Mouse (Mus musculus): ENCODE results near the gene Drc3. TPM values are rescaled to one million over a fixed set of nuclear protein-coding genes. Genes with fewer than 3 reads are reported as not detected.
"Not testable (repeated sequence)": the region's sequence is repeated elsewhere in the genome, so short reads cannot be mapped to it uniquely, and the experiment has no call there.

The Drc3 gene
- polyA plus RNA-seq, 1 experiment from 2014 or later, result 7.1 TPM

DNA sequence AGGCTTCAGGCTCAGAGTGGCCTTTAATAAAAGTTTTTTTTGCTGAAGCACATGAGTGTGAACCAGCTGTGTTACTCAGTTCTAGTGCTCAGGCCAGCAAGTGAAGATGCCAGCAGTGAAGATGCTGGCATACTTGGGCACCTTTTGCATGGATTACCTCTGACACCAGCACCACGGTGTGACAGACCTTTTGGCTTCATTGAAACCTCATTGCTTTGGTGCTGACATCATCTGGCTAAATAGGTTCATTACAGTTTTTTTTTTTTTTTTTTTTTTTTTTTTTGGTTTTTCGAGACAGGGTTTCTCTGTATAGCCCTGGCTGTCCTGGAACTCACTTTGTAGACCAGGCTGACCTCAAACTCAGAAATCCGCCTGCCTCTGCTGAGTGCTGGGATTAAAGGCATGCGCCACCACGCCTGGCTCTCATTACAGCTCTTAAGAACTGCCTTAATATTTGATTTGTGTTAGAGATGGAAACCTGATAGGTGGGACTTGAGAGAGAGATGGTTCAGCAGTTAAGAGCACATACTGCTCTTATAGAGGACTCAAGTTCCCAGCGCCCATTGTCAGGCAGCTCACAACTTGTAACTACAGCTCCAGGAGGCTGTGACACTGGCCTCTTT is 69.0 kb downstream of the Drc3 start:
- Histone ChIP-seq H3K4me2 (ENCODE audit: low read length) (no peak overlapping the region), H3K9ac (ENCODE audit: low read depth, low read length) (no peak overlapping the region), H3K9me3 (replicated peaks; ENCODE audit: control insufficient read depth, low read length, poor library complexity, severe bottlenecking) (no peaks in the 10 kb centered on the region), H3K4me1 (ENCODE audit: control insufficient read depth, insufficient read depth, low read length) (peaks cover 12% of the 10 kb centered on the region), H3K27ac (ENCODE audit: low read length) (no peak overlapping the region), H3K4me3 (ENCODE audit: low read depth, low read length) (no peak overlapping the region), H3K36me3 (ENCODE audit: control insufficient read depth, insufficient read depth, low read length) (0 out of 2 replicates have a peak, but pooled peaks cover 4% of the 10 kb centered on the region), H3K27me3 (ENCODE audit: control insufficient read depth, insufficient read depth, low read depth, low read length) (no peaks in the 10 kb centered on the region)
- no peak for ATAC-seq
- WGBS, result 71% methylated on average over 5 of the region's 6 CpGs

DNA sequence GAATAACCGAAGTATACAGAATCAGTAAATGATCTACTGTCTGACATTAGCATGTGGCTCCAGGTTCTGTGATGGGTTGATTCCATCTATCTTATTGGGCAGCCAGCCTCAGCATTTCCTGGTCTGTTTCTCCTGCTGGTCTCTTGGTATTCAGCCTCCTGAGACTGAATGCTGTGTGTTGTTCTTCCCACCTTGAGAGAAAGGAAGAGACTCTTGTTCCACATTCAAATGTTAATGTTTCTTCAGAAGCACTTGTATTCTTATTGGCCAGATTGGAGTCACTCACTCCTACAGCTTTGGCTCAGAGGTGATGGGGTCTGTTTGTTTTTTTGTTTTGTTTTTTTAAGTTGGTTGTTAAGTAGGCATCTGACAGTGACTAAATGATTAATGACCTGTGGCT is 69.9 kb downstream of the Drc3 start:
- ATAC-seq, result no peak
- H3K4me3 ChIP-seq (ENCODE audit: low read depth, low read length), result no peak overlapping the region
- H3K4me1 ChIP-seq (ENCODE audit: control insufficient read depth, insufficient read depth, low read length), result peaks cover 11% of the 10 kb centered on the region
- no peaks in the 10 kb centered on the region for H3K9me3 ChIP-seq (replicated peaks; ENCODE audit: control insufficient read depth, low read length, poor library complexity, severe bottlenecking)
- 77% methylated on average over 1 of the region's 1 CpGs for WGBS
- no peaks in the 10 kb centered on the region for H3K27me3 ChIP-seq (ENCODE audit: control insufficient read depth, insufficient read depth, low read depth, low read length)
- H3K36me3 ChIP-seq (ENCODE audit: control insufficient read depth, insufficient read depth, low read length), result peaks cover 9% of the 10 kb centered on the region; the same call in 1 of the 2 replicates
- no peak overlapping the region for H3K9ac ChIP-seq (ENCODE audit: low read depth, low read length)
- H3K4me2 ChIP-seq (ENCODE audit: low read length), result no peak overlapping the region
- no peak overlapping the region for H3K27ac ChIP-seq (ENCODE audit: low read length)

DNA sequence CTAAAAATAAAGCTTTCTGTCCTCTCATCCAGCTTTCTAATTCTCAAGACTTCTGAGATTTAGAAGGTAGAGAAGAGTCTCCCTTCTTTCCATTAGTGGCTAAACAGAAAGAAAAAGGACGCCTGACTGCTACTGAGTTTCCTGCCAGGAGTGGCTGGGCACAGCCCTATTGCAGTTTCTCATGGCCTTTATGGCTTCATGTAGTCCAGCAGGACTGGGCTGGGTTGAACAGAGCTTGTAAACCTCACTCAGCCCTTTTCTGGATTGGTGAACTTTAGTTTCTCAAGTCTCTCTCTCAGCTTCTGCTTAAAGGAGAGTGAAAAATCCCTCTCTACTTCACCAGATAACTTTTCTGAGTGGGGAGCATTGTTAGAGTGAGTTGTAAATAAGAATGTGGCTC is 73.3 kb downstream of the Drc3 start:
- 68% methylated on average over 1 of the region's 1 CpGs for WGBS
- H3K36me3 ChIP-seq (ENCODE audit: control insufficient read depth, insufficient read depth, low read length), result peaks cover 15% of the 10 kb centered on the region; the same call in 1 of the 2 replicates

DNA sequence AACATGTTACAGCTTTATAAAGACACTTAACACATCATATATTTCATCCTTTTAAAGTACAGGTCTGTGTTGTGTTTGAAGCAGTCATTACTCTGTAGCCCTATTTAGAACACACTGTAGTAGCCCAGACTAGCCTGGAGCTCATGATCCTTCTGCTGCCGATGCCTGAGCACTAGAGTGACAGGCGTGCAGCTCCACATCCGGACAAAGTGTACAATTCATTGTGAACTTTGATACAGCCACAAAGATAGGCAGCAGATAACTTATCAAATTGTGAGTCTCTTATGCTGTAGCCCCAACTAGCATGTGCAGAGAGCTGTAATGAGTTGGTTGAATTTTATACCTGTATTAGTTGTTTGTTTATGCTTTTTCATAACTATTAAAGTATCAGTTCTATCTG is 74.5 kb downstream of the Drc3 start:
- no peaks in the 10 kb centered on the region for H3K9me3 ChIP-seq (replicated peaks; ENCODE audit: control insufficient read depth, low read length, poor library complexity, severe bottlenecking)
- peaks cover 21% of the 10 kb centered on the region; the same call in 1 of the 2 replicates for H3K36me3 ChIP-seq (ENCODE audit: control insufficient read depth, insufficient read depth, low read length)
- ATAC-seq, result no peak
- WGBS, result 100% methylated on average over 3 of the region's 3 CpGs
- no peak overlapping the region for H3K27ac ChIP-seq (ENCODE audit: low read length)
- no peak overlapping the region for H3K4me2 ChIP-seq (ENCODE audit: low read length)
- no peaks in the 10 kb centered on the region for H3K27me3 ChIP-seq (ENCODE audit: control insufficient read depth, insufficient read depth, low read depth, low read length)
- H3K4me1 ChIP-seq (ENCODE audit: control insufficient read depth, insufficient read depth, low read length), result no peaks in the 10 kb centered on the region
- H3K9ac ChIP-seq (ENCODE audit: low read depth, low read length), result no peak overlapping the region
- H3K4me3 ChIP-seq (ENCODE audit: low read depth, low read length), result no peak overlapping the region

More for the DNA sequence above, 73.3 kb downstream of the Drc3 start:
- no peak for ATAC-seq
- H3K27ac ChIP-seq (ENCODE audit: low read length), result no peak overlapping the region
- no peaks in the 10 kb centered on the region for H3K4me1 ChIP-seq (ENCODE audit: control insufficient read depth, insufficient read depth, low read length)
- no peak overlapping the region for H3K4me2 ChIP-seq (ENCODE audit: low read length)
- no peak overlapping the region for H3K4me3 ChIP-seq (ENCODE audit: low read depth, low read length)
- no peak overlapping the region for H3K9ac ChIP-seq (ENCODE audit: low read depth, low read length)
- no peaks in the 10 kb centered on the region for H3K27me3 ChIP-seq (ENCODE audit: control insufficient read depth, insufficient read depth, low read depth, low read length)
- H3K9me3 ChIP-seq (replicated peaks; ENCODE audit: control insufficient read depth, low read length, poor library complexity, severe bottlenecking), result no peaks in the 10 kb centered on the region

DNA sequence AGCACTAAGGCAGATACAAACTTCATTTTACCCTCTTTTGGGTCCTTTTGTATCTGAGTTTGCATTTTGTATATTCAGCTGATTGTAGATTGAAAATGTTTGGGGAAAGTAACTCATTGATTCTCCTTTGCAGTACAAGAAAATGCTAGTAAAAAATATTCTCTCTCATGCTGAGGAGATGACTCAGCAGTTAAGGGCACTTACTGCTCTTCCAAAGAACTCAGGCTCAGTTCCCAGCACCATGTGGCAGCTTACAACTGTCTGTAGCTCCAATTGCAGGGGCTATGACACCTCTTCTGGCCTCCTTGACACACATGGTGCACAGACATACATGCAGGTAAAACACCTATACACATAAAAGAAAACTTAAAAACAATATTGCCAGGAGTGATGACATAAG is 80.4 kb downstream of the Drc3 start:
- H3K36me3 ChIP-seq (ENCODE audit: control insufficient read depth, insufficient read depth, low read length), result peaks cover 29% of the 10 kb centered on the region
- H3K9me3 ChIP-seq (replicated peaks; ENCODE audit: control insufficient read depth, low read length, poor library complexity, severe bottlenecking), result no peaks in the 10 kb centered on the region
- no peak overlapping the region for H3K9ac ChIP-seq (ENCODE audit: low read depth, low read length)
- H3K27me3 ChIP-seq (ENCODE audit: control insufficient read depth, insufficient read depth, low read depth, low read length), result no peaks in the 10 kb centered on the region
- no peak overlapping the region for H3K4me3 ChIP-seq (ENCODE audit: low read depth, low read length)
- no peak overlapping the region for H3K27ac ChIP-seq (ENCODE audit: low read length)
- H3K4me2 ChIP-seq (ENCODE audit: low read length), result no peak overlapping the region
- H3K4me1 ChIP-seq (ENCODE audit: control insufficient read depth, insufficient read depth, low read length), result no peaks in the 10 kb centered on the region
- no peak for ATAC-seq

DNA sequence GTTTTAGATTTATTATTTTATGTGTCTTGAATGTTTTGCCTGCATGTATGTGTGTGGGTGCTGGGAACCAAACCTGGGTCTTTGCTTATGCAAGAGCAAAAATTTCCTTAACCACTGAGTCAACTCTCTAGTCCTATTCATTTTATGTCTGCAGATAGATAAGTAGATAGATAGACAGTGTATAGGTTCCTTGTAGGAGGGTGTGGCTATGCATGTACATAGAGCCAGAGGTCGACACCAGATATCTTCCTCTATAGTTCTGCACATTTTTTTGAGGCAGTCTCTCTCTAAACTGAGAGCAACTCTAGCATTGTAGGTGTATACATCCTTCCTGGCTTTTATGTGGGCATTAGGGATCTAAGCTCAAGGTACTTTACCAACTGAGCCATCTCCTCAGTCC is 82.0 kb downstream of the Drc3 start:
- H3K4me1 ChIP-seq (ENCODE audit: control insufficient read depth, insufficient read depth, low read length), result no peaks in the 10 kb centered on the region
- WGBS, result 100% methylated on average over 1 of the region's 1 CpGs
- no peak for ATAC-seq
- H3K4me2 ChIP-seq (ENCODE audit: low read length), result no peak overlapping the region
- peaks cover 33% of the 10 kb centered on the region for H3K36me3 ChIP-seq (ENCODE audit: control insufficient read depth, insufficient read depth, low read length)
- H3K27me3 ChIP-seq (ENCODE audit: control insufficient read depth, insufficient read depth, low read depth, low read length), result no peaks in the 10 kb centered on the region
- no peak overlapping the region for H3K9ac ChIP-seq (ENCODE audit: low read depth, low read length)
- H3K9me3 ChIP-seq (replicated peaks; ENCODE audit: control insufficient read depth, low read length, poor library complexity, severe bottlenecking), result no peaks in the 10 kb centered on the region
- H3K4me3 ChIP-seq (ENCODE audit: low read depth, low read length), result no peak overlapping the region
- no peak overlapping the region for H3K27ac ChIP-seq (ENCODE audit: low read length)

DNA sequence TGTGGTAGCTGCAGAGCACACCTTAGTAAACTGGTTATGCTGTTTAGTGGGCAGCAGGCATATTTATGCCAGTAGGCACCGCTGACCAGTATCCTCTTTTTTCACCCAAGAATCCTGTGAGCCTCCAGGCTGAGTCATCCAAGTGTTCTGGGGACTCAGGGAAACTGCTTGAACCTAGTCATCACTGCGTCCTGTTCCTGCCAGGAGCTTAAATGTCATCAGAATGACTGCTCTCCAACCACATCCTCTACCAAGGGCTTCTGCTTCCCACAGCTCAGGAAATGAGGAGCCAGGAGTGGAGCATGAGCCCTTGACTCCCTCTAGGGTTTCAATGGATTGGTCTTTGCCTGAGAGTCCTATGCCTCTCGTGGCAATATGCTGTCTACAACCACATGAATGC is 83.5 kb downstream of the Drc3 start:
- H3K27ac ChIP-seq (ENCODE audit: low read length), result no peak overlapping the region
- H3K36me3 ChIP-seq (ENCODE audit: control insufficient read depth, insufficient read depth, low read length), result peaks cover 41% of the 10 kb centered on the region
- no peak overlapping the region for H3K4me3 ChIP-seq (ENCODE audit: low read depth, low read length)
- 92% methylated on average over 3 of the region's 3 CpGs for WGBS
- no peaks in the 10 kb centered on the region for H3K27me3 ChIP-seq (ENCODE audit: control insufficient read depth, insufficient read depth, low read depth, low read length)
- no peak for ATAC-seq
- H3K9me3 ChIP-seq (replicated peaks; ENCODE audit: control insufficient read depth, low read length, poor library complexity, severe bottlenecking), result no peaks in the 10 kb centered on the region
- no peak overlapping the region for H3K9ac ChIP-seq (ENCODE audit: low read depth, low read length)
- no peak overlapping the region for H3K4me2 ChIP-seq (ENCODE audit: low read length)
- no peaks in the 10 kb centered on the region for H3K4me1 ChIP-seq (ENCODE audit: control insufficient read depth, insufficient read depth, low read length)

DNA sequence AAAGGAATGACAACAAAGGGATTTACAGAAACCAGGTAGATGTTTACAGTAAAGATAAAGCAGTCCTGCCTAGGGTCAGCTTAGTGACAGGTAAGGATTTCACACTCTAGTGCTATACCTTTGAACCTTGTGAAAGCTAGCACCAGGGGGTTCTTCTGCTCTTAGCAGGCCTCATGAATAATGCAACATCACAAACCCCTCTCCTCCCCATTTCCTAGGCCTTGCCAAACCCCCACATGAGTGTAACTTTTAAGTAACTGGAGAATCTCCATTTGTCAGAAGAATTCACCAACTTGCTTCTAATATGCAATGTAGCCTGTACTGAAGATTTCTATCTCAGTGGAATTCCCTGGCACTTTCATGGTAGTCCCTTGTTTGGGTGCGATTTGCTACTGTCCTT is 86.5 kb downstream of the Drc3 start:
- not testable (repeated sequence) for H3K27me3 ChIP-seq (ENCODE audit: control insufficient read depth, insufficient read depth, low read depth, low read length); H3K9me3 ChIP-seq (replicated peaks; ENCODE audit: control insufficient read depth, low read length, poor library complexity, severe bottlenecking); H3K4me3 ChIP-seq (ENCODE audit: low read depth, low read length); H3K27ac ChIP-seq (ENCODE audit: low read length); ATAC-seq; H3K4me2 ChIP-seq (ENCODE audit: low read length); H3K9ac ChIP-seq (ENCODE audit: low read depth, low read length); H3K4me1 ChIP-seq (ENCODE audit: control insufficient read depth, insufficient read depth, low read length)
- H3K36me3 ChIP-seq (ENCODE audit: control insufficient read depth, insufficient read depth, low read length), result peaks cover 39% of the 10 kb centered on the region
- 28% methylated on average over 1 of the region's 1 CpGs for WGBS

DNA sequence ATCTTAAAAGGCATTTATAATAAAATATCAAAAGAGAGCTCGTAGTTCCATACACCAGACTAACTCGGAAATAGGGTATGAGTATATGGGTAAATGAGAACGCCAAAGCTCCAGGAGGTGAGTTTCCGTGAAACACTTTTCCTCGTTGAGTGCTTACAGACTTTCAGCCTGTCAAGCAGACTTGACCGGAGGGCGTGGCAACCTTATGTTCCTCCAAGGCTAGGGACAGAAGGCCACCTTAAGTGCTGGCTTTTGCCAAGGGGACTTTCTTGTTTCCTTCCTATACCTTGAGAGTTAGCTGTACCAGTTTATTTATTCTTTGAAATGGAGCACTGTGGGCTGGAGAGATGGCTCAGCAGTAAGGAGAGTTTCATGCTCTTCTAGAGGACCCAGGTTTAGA is 87.0 kb downstream of the Drc3 start:
- no peak overlapping the region for H3K4me3 ChIP-seq (ENCODE audit: low read depth, low read length)
- no peak overlapping the region for H3K27ac ChIP-seq (ENCODE audit: low read length)
- H3K9me3 ChIP-seq (replicated peaks; ENCODE audit: control insufficient read depth, low read length, poor library complexity, severe bottlenecking), result no peaks in the 10 kb centered on the region
- no peak overlapping the region for H3K4me2 ChIP-seq (ENCODE audit: low read length)
- H3K36me3 ChIP-seq (ENCODE audit: control insufficient read depth, insufficient read depth, low read length), result peaks cover 35% of the 10 kb centered on the region
- ATAC-seq, result no peak
- no peak overlapping the region for H3K9ac ChIP-seq (ENCODE audit: low read depth, low read length)
- 54% methylated on average over 7 of the region's 7 CpGs for WGBS
- no peaks in the 10 kb centered on the region for H3K4me1 ChIP-seq (ENCODE audit: control insufficient read depth, insufficient read depth, low read length)
- no peaks in the 10 kb centered on the region for H3K27me3 ChIP-seq (ENCODE audit: control insufficient read depth, insufficient read depth, low read depth, low read length)

Data from midbrain, embryonic 16.5 days (tissue).